Mouse (Mus musculus) G1E-ER4 (cell line): ENCODE results near the gene Naa60. TPM values are rescaled to one million over a fixed set of nuclear protein-coding genes. Genes with fewer than 3 reads are reported as not detected.

Experiments used
- GATA1 ChIP-seq: IDR thresholded peaks from one replicate; pipeline ENCODE4 v1.8.0; 2012; ENCODE audit warnings: low read length, inconsistent platforms
- polyA plus RNA-seq: library from polyadenylated mRNA; stranded (reverse); fragments of >175 nt; gene quantifications from 2 replicates; pipeline ENCODE4 v1.2.3, GENCODE M21; 2012

Naa60 gene
- polyA plus RNA-seq, 1 experiment, result 31.0 TPM

DNA sequence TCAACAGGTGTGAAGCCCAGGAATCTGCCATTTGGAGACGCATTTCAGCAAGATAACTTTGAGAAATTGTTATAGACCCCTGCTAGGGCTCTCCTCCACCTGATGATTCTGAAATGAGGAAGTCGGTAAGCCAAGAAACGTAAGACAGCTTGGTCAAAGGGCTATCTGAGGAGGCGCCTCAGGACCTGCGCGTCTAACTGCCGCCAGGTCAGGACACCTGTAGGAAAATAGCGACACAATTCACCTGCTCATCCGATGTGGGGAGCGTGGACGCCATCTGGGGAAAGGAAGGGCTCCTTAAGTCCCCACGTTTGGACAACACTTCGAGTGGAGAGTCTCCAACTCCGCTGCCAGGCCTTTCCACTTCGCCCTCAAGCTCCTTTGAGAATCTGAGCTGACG is 360 bp upstream of the Naa60 start:
- no peak for TF ChIP-seq GATA1

DNA sequence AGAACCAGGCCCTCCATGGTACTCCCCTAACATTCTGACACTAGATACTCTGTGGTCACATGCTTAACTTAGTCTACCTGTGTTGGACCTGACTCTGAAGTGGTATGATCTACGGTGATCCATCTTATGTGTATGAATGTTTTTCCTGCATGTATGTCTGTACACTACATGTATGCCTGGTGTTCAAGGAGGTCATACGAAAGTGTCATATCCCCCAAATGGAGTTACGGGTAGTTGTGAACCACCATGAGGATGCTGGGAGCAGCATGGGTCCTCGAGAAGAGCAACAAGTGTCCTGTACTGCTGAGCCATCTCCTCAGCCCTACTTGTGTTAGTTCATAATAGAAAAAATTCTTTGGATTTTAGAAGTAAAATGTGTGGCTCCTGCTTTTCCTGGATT is 4.2 kb downstream of the Naa60 start:
- no peak for TF ChIP-seq GATA1

DNA sequence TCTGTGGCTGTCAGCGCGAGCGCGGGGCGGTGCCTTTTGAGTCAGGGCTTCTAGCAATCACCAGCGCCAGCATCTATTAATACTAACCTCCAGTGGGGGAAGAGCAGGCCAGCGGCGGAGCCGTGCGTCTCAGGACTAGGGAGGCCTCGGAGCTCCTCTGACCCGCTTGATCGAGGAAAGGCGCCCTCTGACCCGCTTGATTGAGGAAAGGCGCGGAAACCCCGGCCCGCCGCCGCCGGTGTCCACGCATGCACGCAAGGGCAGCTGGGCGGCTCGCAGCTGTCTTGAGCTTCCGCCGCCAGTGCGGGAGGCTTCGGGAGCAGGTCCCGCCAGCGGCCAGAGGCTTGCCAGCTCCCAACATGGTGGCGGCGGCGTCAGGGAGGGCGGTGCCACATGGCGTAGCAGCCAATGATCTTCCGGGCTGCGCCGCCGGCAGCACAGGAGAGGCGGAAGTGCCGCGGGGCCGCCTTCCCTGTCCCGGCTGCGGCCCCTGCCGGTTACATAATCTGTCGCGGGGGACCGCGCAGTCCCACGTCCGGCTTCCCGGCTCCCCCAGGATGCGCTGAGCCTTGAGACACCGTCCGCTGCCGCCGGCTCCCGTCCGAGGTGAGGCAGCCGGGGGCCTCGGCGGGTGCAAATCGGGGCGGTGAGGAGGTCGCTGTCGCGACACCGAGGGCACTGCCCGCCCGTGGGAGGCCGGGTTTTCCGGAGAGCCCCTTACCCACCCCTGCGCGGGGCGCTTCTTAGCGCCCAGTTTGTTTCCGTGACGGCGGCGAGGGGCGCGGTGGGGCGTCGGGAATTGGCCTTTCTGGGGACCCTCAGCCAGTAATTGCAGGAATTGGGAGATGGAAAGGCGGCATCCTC is 12.3 kb downstream of the Naa60 start, which contains the start of the genes Zfp597 and Gm20695:
Gene Zfp597, minus strand, starts transcription at position 361 of the 864 bp plus-strand sequence.
Gene Gm20695, plus strand, starts transcription at position 448 of the 864 bp plus-strand sequence.
- TF ChIP-seq GATA1, result no peak

DNA sequence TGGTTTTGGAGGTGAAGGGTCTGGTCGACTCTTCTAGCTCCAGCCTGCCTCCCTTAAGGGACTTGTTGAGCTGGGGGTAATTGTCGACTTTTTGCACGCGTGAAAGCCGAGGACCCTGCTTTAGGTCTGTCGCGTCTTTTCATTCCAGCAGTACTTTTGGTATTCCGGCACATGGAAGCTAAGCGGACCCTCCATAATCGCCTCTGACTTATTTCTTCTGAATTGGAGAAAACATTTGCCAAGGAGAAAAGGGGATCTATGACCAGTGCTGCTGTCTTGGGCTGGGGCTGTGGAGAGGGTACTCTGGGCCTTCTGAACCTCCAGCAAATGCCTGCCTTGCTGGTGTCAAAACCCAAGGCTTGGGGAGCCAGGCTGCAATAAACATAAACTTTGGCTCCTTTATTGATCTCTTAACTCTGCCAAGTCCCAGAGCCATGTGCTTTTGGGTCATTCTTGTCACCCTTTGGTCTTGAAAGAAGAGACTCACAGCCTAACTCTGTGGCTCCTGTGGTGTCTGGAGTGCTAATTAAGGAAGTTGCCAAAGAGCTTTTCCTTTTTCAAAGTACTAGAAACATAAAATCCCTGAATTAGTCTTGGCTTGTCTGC is 13.0 kb downstream of the Naa60 start:
- no peak for TF ChIP-seq GATA1

DNA sequence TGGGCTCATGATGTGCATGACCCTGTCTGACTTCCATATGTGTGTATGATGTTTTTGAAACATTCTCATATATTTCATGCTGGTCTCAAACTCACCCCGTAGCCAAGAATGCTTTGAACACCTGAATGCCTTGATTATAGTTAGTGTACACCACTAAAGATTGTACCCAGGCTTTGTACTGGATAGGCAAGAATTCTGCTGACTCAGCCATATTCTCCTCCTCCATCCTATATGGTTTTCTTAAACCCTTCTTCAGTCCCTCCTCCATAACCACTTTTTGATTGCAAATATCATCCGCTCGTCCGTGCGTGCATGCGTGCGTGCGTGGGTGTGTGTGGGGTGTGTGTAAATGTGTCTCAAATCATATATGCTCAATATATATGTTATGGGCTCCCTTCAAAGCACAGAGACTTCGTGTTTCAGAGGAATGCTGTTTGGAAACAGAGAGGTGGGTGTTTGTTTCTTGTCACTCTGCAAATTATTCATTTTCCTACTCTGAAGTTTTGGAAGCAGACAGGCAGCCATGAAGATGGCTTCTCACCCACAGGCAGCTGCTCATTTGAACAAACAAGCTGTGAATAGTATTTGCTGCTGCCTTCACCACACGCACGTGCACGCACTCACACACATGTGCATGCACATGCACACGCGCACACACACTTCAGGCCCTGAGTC is 19.6 kb downstream of the Naa60 start:
- no peak for TF ChIP-seq GATA1

DNA sequence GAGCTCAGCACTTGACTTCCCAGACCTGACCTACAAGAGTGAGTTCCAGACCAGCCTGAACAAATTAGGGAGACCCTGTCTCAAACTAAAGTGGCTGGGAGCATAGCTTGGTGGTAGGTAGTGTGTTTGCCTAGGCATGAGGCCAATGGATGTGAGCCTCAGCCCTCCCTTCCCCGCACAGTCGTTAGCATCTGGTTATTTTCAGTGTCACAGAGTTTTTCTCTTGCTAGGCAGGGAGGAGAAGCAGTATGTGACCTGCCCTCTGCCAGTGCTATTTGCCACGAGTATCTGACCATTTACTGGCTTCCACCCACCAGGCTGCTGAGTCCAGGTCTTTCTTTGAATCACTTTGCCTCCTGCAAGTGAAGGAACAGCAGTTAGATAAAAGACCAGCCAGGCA is 21.6 kb downstream of the Naa60 start:
- no peak for TF ChIP-seq GATA1

DNA sequence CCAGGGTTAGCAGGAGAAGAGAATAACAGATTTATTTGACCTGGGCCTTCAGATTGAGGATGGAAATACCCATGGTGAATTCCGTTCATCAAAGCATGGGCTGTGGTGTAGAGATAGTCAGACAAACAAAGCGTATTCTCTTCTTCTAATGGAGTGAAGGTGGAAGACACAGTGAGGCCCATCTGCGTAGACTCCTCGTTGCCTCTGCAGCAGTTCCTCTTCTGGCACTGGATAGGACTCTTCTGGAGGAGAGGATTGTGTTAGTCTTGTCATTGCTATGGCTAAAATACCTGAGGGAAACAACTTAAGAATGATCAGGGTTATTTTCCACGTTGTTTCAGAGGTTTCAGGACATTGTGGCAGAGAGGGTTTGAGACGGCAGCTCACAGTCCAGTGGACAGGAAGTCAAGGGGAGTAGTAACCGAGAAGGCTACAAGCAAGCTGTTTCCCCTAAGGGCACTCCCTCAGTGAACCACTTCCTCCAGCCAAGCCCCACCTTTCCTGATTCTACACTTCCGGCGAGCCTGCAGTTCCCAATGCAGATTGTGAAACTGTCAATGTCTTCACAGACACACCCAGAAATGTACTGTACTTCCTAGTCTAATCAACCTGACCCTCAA is 23.1 kb downstream of the Naa60 start:
- TF ChIP-seq GATA1, result no peak

DNA sequence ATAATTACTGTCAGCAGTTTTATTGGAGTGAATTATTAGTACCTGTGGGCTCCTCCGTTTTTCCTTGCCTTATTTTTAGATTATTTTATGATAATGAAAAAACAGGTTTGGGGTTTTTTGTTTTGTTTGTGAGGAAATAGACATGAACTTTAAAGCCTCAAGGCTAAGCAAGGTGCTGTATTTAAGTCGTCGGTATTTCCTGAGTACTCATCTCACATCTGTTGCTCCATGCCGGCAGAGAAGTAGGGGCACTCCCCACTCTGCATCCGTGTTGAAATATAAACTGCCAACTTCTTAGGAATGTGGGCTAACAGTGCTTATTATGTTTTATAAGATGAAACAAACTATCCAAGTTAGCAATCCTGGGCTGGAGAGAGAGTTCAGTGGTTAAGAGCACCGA is 23.9 kb downstream of the Naa60 start:
- no peak for TF ChIP-seq GATA1

DNA sequence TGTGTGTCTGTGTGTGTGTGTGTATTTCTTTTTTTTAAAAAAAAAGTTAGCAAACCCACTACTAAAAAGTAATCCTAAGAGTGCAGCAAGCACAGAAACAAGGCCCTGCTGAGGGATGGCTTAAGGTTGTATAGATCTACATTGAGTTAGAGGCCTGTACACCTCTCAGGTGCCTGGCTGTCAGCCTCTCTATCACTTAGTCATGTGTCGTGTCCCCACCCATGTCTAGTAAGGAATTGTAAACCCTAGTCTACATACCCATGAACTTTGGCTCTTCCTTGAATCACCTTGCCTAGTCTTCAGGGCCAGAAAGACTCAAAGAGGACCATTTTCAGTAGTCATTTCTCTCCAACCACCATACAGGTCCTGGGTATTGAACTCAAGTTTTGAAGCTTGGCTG is 24.4 kb downstream of the Naa60 start:
- no peak for TF ChIP-seq GATA1

DNA sequence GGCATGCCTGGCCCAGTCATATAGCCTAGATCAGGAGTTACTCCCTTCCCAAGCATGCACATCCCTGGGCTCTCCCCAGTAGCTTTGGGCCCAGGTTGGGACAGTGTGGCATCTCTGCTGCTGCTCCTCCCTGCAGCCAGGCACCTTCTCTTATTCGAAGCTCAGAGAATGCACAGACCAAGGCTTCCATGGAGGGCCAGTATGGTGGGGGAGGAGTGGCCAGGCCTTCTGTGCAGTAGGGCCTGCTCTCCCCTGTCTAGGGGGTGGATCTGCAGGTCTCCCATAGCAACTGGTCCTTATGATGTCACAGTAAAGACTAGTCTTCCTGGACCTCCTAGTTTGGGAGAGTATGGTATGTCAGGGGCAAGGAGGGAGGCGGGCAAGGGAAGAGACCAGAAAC is 35.3 kb downstream of the Naa60 start:
- no peak for TF ChIP-seq GATA1

DNA sequence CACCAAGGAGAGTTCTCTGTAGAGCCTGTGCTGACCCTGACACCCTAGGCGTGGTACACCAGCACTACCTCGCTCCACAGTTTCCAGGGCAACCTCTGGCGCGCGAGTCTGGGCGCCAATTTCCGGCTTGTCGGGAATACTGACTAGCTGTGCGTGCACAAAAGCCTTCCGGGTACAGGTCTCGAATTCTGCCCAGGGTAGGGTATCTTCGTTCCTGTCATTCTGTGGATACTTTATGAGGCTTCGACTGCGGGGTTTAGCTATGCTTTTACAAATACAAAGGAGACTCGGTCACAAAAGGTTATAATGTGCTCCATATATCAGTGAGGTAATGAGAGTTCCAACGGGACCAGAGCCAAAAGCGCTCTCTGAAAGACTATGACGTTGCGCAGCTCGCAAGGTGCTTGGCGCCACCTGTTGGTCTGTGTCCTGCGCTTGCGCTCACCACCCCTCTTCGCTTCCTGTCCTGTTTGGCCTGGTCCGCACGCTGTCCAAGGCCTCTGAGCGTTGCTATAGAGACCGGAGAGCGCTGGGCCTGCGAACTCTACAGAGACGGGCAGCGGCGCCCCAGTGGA is 36.4 kb downstream of the Naa60 start, which contains the start of the genes 1700037C18Rik and Cluap1:
Gene 1700037C18Rik, minus strand, starts transcription at position 153 of the 575 bp plus-strand sequence.
Gene Cluap1, plus strand, starts transcription at position 265 of the 575 bp plus-strand sequence.
- TF ChIP-seq GATA1, result no peak

DNA sequence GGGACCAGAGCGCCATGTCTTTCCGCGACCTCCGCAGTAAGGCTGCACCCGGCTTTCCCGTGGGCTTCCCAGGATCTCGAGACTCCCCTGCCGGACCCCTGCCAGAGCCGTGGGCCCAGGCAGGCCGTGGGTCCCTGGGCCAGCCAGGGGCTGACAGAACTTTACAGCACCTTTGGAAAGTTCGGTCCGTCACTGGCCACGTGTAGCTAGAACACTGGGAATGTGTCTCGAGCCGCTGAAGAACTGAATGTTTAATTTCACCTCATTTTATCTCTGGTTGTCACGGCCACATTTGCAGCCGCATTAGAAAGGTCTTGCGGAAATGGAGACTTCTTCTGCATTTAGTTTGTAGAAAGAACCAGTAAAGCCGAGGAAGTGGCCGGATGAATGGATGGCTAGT is 36.9 kb downstream of the Naa60 start:
- no peak for TF ChIP-seq GATA1

DNA sequence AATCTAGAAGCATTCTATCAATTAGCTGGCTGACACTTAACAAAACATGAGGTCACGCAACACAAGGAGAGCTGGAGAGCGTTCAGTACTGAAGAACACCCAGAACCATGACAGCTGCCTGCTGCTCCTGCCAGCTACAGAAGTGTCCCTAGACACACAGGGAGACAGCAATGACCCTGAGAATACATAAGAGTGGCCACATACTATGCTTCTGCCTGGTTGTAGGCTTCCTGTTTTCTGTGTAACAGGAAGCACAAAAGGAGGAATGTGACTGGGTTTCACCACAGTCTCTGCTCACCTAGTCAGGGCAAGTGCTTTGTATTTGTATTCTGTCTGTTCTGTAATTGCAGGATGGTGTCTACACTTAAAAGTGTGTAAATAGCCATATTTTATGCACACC is 48.6 kb downstream of the Naa60 start:
- TF ChIP-seq GATA1, result no peak

DNA sequence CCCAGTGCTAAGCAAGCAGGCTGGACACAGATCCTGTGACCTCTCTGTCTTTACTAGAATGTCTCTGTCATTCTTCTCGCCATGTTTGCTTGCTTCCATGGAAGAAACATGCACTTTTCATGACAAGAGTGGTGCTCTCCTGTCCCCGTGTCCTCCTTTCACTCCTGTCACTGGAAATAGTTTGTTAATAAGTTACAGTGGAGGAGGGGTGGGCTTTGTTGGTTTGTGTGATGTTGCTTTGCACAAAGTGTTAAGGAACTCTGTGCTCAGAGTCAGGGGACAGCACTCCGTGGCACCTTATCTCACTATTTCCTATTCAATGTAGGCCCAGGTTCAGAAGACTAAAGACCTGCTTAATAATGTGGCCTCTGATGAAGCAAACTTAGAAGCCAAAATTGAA is 51.3 kb downstream of the Naa60 start:
- TF ChIP-seq GATA1, result no peak

DNA sequence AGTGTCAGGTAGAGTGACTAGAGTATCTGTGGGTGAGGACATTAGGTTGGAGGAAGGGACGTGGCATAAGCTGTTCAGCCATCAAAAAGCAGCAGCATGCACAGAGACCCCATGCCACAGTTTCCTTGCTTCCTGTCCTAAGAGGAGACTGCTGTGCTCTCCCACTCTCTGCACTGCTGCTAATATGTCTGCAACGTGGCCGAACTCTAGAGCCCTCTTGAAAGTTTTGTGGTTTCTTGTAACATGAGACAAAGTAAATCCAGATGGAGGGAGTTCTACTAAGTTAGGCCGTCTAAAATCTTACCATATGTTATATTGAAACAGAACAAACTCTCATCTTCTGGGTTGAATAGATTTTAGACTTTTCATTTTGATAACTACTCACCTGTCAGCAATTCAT is 51.8 kb downstream of the Naa60 start:
- no peak for TF ChIP-seq GATA1
